9 mouse cellular contexts compared by ENCODE assay signal in genomic region chr12:108245579-108245978, GRCm38 (mm10). TPM values are rescaled to one million over a fixed set of nuclear protein-coding genes. Genes with fewer than 3 reads are reported as not detected.
DNase-seq lines count a peak whose midpoint lies in the region; ATAC-seq and TF ChIP-seq lines count a peak whose summit lies in the region.
"Had no signal": no experiment of that assay in that cellular context is flagged by ENCODE, and none has a peak within 500 bp of the region (broad histone marks: within the 10 kb centered on the region; RNA-seq: fewer than 3 reads in every experiment).

No protein-coding gene starts in this region.

- H3K4me3 ChIP-seq in forebrain, embryonic 13.5 days, result no peak overlapping the region
- no peak overlapping the region for H3K4me3 ChIP-seq in forebrain, embryonic 14.5 days (ENCODE audit: low read depth, low read length)
- no peak overlapping the region for H3K4me3 ChIP-seq in kidney, adult 2 months (ENCODE audit: insufficient read depth, low read depth, low read length)
- H3K4me3 ChIP-seq in kidney, embryonic 16.5 days (ENCODE audit: low read length), result no peak overlapping the region
- no peak overlapping the region for H3K4me3 ChIP-seq in hindbrain, embryonic 12.5 days
- no peak overlapping the region for H3K4me3 ChIP-seq in midbrain, embryonic 14.5 days (replicated peaks; ENCODE audit: low read depth, low read length)

- H3K27ac ChIP-seq in forebrain, embryonic 13.5 days, result 0 out of 2 replicates have a peak overlapping the region, but pooled peaks have one; percentile 62
- no peak overlapping the region for H3K27ac ChIP-seq in forebrain, embryonic 14.5 days (ENCODE audit: low read depth, low read length)
- peak overlapping the region; percentile 45 for H3K27ac ChIP-seq in kidney, adult 2 months (ENCODE audit: insufficient read depth, low read depth, low read length)
- H3K27ac ChIP-seq in kidney, embryonic 16.5 days (ENCODE audit: low read length), result no peak overlapping the region
- H3K27ac ChIP-seq in hindbrain, embryonic 12.5 days, result peak overlapping the region; percentile 79
- H3K27ac ChIP-seq in midbrain, embryonic 14.5 days (replicated peaks; ENCODE audit: low read depth, low read length), result peak overlapping the region; percentile 83

- H3K4me1 ChIP-seq in forebrain, embryonic 13.5 days, result peaks cover 86% of the 10 kb centered on the region
- H3K4me1 ChIP-seq in forebrain, embryonic 14.5 days (ENCODE audit: control insufficient read depth, insufficient read depth, low read length), result peaks cover 59% of the 10 kb centered on the region
- H3K4me1 ChIP-seq in kidney, adult 2 months (ENCODE audit: control insufficient read depth, insufficient read depth, low read length), result peaks cover 75% of the 10 kb centered on the region
- peaks cover 82% of the 10 kb centered on the region for H3K4me1 ChIP-seq in kidney, embryonic 16.5 days (ENCODE audit: insufficient read depth, low read length)
- H3K4me1 ChIP-seq in hindbrain, embryonic 12.5 days, result peaks cover 92% of the 10 kb centered on the region
- peaks cover 77% of the 10 kb centered on the region for H3K4me1 ChIP-seq in midbrain, embryonic 14.5 days (ENCODE audit: control insufficient read depth, insufficient read depth, low read length)

- no peak for ATAC-seq in forebrain, embryonic 13.5 days
- ATAC-seq in forebrain, embryonic 14.5 days, result no peak
- ATAC-seq in kidney, embryonic 16.5 days (ENCODE audit: low FRiP score, low TSS enrichment), result no peak
- no peak for ATAC-seq in hindbrain, embryonic 12.5 days (ENCODE audit: low FRiP score)
- no peak for ATAC-seq in midbrain, embryonic 14.5 days (ENCODE audit: low FRiP score, low TSS enrichment)

- no peak overlapping the region for H3K9ac ChIP-seq in forebrain, embryonic 13.5 days
- no peak overlapping the region for H3K9ac ChIP-seq in forebrain, embryonic 14.5 days (ENCODE audit: low read length)
- no peak overlapping the region for H3K9ac ChIP-seq in kidney, embryonic 16.5 days (replicated peaks; ENCODE audit: low read length)
- no peak overlapping the region for H3K9ac ChIP-seq in hindbrain, embryonic 12.5 days
- H3K9ac ChIP-seq in midbrain, embryonic 14.5 days (replicated peaks; ENCODE audit: low read length), result 0 out of 2 replicates have a peak overlapping the region, but pooled peaks have one; percentile 31

- TF ChIP-seq POLR2A in kidney, adult 2 months (IDR thresholded peaks at IDR 0.05; ENCODE audit: low read depth, low read length), result no peak

- no peak for DNase-seq in forebrain, embryonic 14.5 days (ENCODE audit: low spot score)
- no peak for DNase-seq in kidney, adult 2 months
- DNase-seq in midbrain, embryonic 14.5 days, result peak; percentile 38
- no peak for DNase-seq in adrenal gland, postnatal 10 days
- no peak for DNase-seq in cerebellum, postnatal 10 days
- DNase-seq: thymus, postnatal 4 days had no signal

- no peak for TF ChIP-seq CTCF in kidney, adult 2 months (conservative IDR thresholded peaks at IDR 0.05; ENCODE audit: insufficient read depth, insufficient read length, low read depth, low read length)

- no peaks in the 10 kb centered on the region for H3K9me3 ChIP-seq in forebrain, embryonic 13.5 days (replicated peaks)
- H3K9me3 ChIP-seq in forebrain, embryonic 14.5 days (replicated peaks; ENCODE audit: control insufficient read depth, low read length), result no peaks in the 10 kb centered on the region
- H3K9me3 ChIP-seq in kidney, embryonic 16.5 days (ENCODE audit: low read length), result no peaks in the 10 kb centered on the region
- H3K9me3 ChIP-seq in hindbrain, embryonic 12.5 days (replicated peaks), result no peaks in the 10 kb centered on the region
- H3K9me3 ChIP-seq in midbrain, embryonic 14.5 days (ENCODE audit: control insufficient read depth, low read length), result no peaks in the 10 kb centered on the region

- H3K27me3 ChIP-seq in forebrain, embryonic 13.5 days, result no peaks in the 10 kb centered on the region
- no peaks in the 10 kb centered on the region for H3K27me3 ChIP-seq in forebrain, embryonic 14.5 days (replicated peaks; ENCODE audit: control insufficient read depth, insufficient read depth, low read length)
- H3K27me3 ChIP-seq in kidney, adult 2 months (replicated peaks; ENCODE audit: control insufficient read depth, insufficient read depth, low read length), result no peaks in the 10 kb centered on the region
- no peaks in the 10 kb centered on the region for H3K27me3 ChIP-seq in kidney, embryonic 16.5 days (ENCODE audit: insufficient read depth, low read length)
- H3K27me3 ChIP-seq in hindbrain, embryonic 12.5 days, result no peaks in the 10 kb centered on the region
- H3K27me3 ChIP-seq in midbrain, embryonic 14.5 days (ENCODE audit: control insufficient read depth, insufficient read depth, low read length), result no peaks in the 10 kb centered on the region

- H3K4me2 ChIP-seq in forebrain, embryonic 13.5 days, result 0 out of 2 replicates have a peak overlapping the region, but pooled peaks have one; percentile 13
- no peak overlapping the region for H3K4me2 ChIP-seq in forebrain, embryonic 14.5 days (ENCODE audit: low read length)
- H3K4me2 ChIP-seq in kidney, embryonic 16.5 days (replicated peaks; ENCODE audit: low read depth, low read length), result no peak overlapping the region
- no peak overlapping the region for H3K4me2 ChIP-seq in hindbrain, embryonic 12.5 days (replicated peaks)
- no peak overlapping the region; the same call in 1 of the 2 replicates for H3K4me2 ChIP-seq in midbrain, embryonic 14.5 days (ENCODE audit: low read length)

- H3K36me3 ChIP-seq in forebrain, embryonic 13.5 days (ENCODE audit: poor library complexity, severe bottlenecking), result no peaks in the 10 kb centered on the region
- no peaks in the 10 kb centered on the region for H3K36me3 ChIP-seq in forebrain, embryonic 14.5 days (ENCODE audit: control insufficient read depth, insufficient read depth, low read length)
- H3K36me3 ChIP-seq in kidney, adult 2 months (ENCODE audit: control insufficient read depth, insufficient read depth, low read length), result no peaks in the 10 kb centered on the region
- no peaks in the 10 kb centered on the region for H3K36me3 ChIP-seq in kidney, embryonic 16.5 days (ENCODE audit: insufficient read depth, low read length)
- no peaks in the 10 kb centered on the region for H3K36me3 ChIP-seq in hindbrain, embryonic 12.5 days
- H3K36me3 ChIP-seq in midbrain, embryonic 14.5 days (ENCODE audit: control insufficient read depth, insufficient read depth, low read length), result no peaks in the 10 kb centered on the region

- WGBS in forebrain, embryonic 13.5 days, result 51% methylated on average over 9 of the region's 9 CpGs
- 46% methylated on average over 9 of the region's 9 CpGs for WGBS in forebrain, embryonic 14.5 days
- 54% methylated on average over 9 of the region's 9 CpGs for WGBS in kidney, adult 2 months
- 36% methylated on average over 9 of the region's 9 CpGs for WGBS in kidney, embryonic 16.5 days
- WGBS in hindbrain, embryonic 12.5 days, result 22% methylated on average over 8 of the region's 9 CpGs
- WGBS in midbrain, embryonic 14.5 days, result 30% methylated on average over 9 of the region's 9 CpGs

RNA-seq across cellular contexts. Expression of gene Ccdc85c, which starts 29.6 kb away (rescaled TPM):
- polyA plus RNA-seq in forebrain, embryonic 13.5 days (2015; fragmentation: Nextera tagmentation; extraction: Ambion mirVana), result 16.2 and 17.4 TPM in 2 replicates
- polyA plus RNA-seq in forebrain, embryonic 14.5 days (2014; fragmentation: Nextera tagmentation; extraction: Ambion mirVana), result 13.6 and 14.5 TPM in 2 replicates
- polyA plus RNA-seq in kidney, adult 2 months (2012; rRNA removed), result 15.7 and 19.4 TPM in 2 replicates
- polyA plus RNA-seq in kidney, embryonic 16.5 days (2015; fragmentation: Nextera tagmentation; extraction: Ambion mirVana), result 5.3 and 6.8 TPM in 2 replicates
- 15.2 and 16.3 TPM in 2 replicates for polyA plus RNA-seq in hindbrain, embryonic 12.5 days (2016; fragmentation: Nextera tagmentation; extraction: Ambion mirVana)
- 20.9 and 22.3 TPM in 2 replicates for polyA plus RNA-seq in midbrain, embryonic 14.5 days (2014; fragmentation: Nextera tagmentation; extraction: Ambion mirVana)
- total RNA-seq in adrenal gland, postnatal 10 days (2021), result 10 to 100 TPM; 19.8 to 22.1 TPM

Comparison
In these comparisons a context has a peak if more than half of its experiments do, and no peak if none do; other contexts are left out.
1. H3K27ac ChIP-seq: peak in forebrain, embryonic 13.5 days (single experiment), kidney, adult 2 months (single experiment), hindbrain, embryonic 12.5 days (single experiment) and midbrain, embryonic 14.5 days (single experiment); none in forebrain, embryonic 14.5 days (single experiment) and kidney, embryonic 16.5 days (single experiment).